Mouse (Mus musculus) cerebellum, adult 2 months (tissue): ENCODE results near the gene Slc41a3.

Experiments used
- CTCF ChIP-seq: fragments of 200-500 bp; IDR thresholded peaks from 2 replicates; pipeline ENCODE4 v1.5.1; 2011; ENCODE audit warnings: low read depth, mild to moderate bottlenecking, control low read depth, low read length, moderate library complexity, borderline replicate concordance; ENCODE audit not compliant: insufficient read depth
- POLR2A ChIP-seq: fragments of 200-500 bp; IDR thresholded peaks from 2 replicates; pipeline ENCODE4 v1.6.1; 2011; ENCODE audit warnings: low read length, control low read depth, borderline replicate concordance; ENCODE audit not compliant: insufficient read depth

GRCm38 (mm10) chr6:90561234-90561781 lies 43.2 kb upstream of the Slc41a3 start:
- TF ChIP-seq CTCF (no peak), POLR2A (no peak)
